ENCODE assay signal across 7 mouse cellular contexts in genomic region chr2:26910124-26910993, GRCm38 (mm10). TPM values are rescaled to one million over a fixed set of nuclear protein-coding genes. Genes with fewer than 3 reads are reported as not detected.
A peak's percentile ranks its signal among the peaks of the same experiment; 100 is the strongest.
DNase-seq lines count a peak whose midpoint lies in the region; ATAC-seq and TF ChIP-seq lines count a peak whose summit lies in the region.

Gene Med22, minus strand, starts transcription at chr2:26910677.
Gene Rpl7a, plus strand, starts transcription at chr2:26910764.

- H3K36me3 ChIP-seq in intestine, postnatal 0 days (ENCODE audit: control insufficient read depth, insufficient read depth), result peaks cover 39% of the 10 kb centered on the region
- peaks cover 60% of the 10 kb centered on the region for H3K36me3 ChIP-seq in midbrain, embryonic 12.5 days
- peaks cover 29% of the 10 kb centered on the region for H3K36me3 ChIP-seq in small intestine, adult 2 months (ENCODE audit: control insufficient read depth, insufficient read depth, low read length)

- peak within 1 kb of the TSS; percentile 95 for H3K9ac ChIP-seq in intestine, postnatal 0 days (ENCODE audit: low read depth, low read length)
- peak within 1 kb of the TSS; percentile 98 for H3K9ac ChIP-seq in midbrain, embryonic 12.5 days (replicated peaks)

- peak; percentile 25 for TF ChIP-seq CTCF in intestine, postnatal 0 days (IDR thresholded peaks at IDR 0.05; ENCODE audit: low read depth)
- no peak for TF ChIP-seq CTCF in small intestine, adult 2 months (IDR thresholded peaks at IDR 0.05; ENCODE audit: extremely low read depth, insufficient read length, insufficient replicate concordance, low read depth, low read length)

- H3K4me3 ChIP-seq in intestine, postnatal 0 days (ENCODE audit: low read depth, low read length), result peak within 1 kb of the TSS; percentile 71
- peak within 1 kb of the TSS; percentile 89 for H3K4me3 ChIP-seq in midbrain, embryonic 12.5 days
- peak within 1 kb of the TSS; percentile 82 for H3K4me3 ChIP-seq in small intestine, adult 2 months (ENCODE audit: low read depth, low read length)

- no peaks in the 10 kb centered on the region for H3K9me3 ChIP-seq in intestine, postnatal 0 days (ENCODE audit: control insufficient read depth)
- H3K9me3 ChIP-seq in midbrain, embryonic 12.5 days, result no peaks in the 10 kb centered on the region

- H3K27ac ChIP-seq in intestine, postnatal 0 days (ENCODE audit: low read depth, low read length), result peak within 1 kb of the TSS; percentile 90
- peak within 1 kb of the TSS; percentile 95 for H3K27ac ChIP-seq in midbrain, embryonic 12.5 days (replicated peaks)
- peak within 1 kb of the TSS; percentile 73 for H3K27ac ChIP-seq in small intestine, adult 2 months (ENCODE audit: insufficient read depth, low read depth, low read length)

- no peaks in the 10 kb centered on the region for H3K27me3 ChIP-seq in intestine, postnatal 0 days (replicated peaks; ENCODE audit: control insufficient read depth, insufficient read depth, low read length)
- no peaks in the 10 kb centered on the region for H3K27me3 ChIP-seq in midbrain, embryonic 12.5 days
- no peaks in the 10 kb centered on the region for H3K27me3 ChIP-seq in small intestine, adult 2 months (ENCODE audit: control insufficient read depth, insufficient read depth, low read length)

- H3K4me2 ChIP-seq in intestine, postnatal 0 days (replicated peaks; ENCODE audit: low read depth), result peak within 1 kb of the TSS; percentile 83
- peak within 1 kb of the TSS; percentile 100 for H3K4me2 ChIP-seq in midbrain, embryonic 12.5 days (replicated peaks)

- under 1% methylated on average over 74 of the region's 74 CpGs for WGBS in intestine, postnatal 0 days
- under 1% methylated on average over 74 of the region's 74 CpGs for WGBS in midbrain, embryonic 12.5 days
- WGBS in small intestine, adult 2 months, result under 1% methylated on average over 74 of the region's 74 CpGs

- H3K4me1 ChIP-seq in intestine, postnatal 0 days (replicated peaks; ENCODE audit: control insufficient read depth, insufficient read depth, low read length), result peaks cover 8% of the 10 kb centered on the region
- peaks cover 50% of the 10 kb centered on the region for H3K4me1 ChIP-seq in midbrain, embryonic 12.5 days
- peaks cover 12% of the 10 kb centered on the region for H3K4me1 ChIP-seq in small intestine, adult 2 months (ENCODE audit: control insufficient read depth, insufficient read depth, insufficient read length, low read length)

- peak; percentile 99 for DNase-seq in adrenal gland, adult 8-10 months
- DNase-seq in embryo, embryonic 9.5 days (ENCODE audit: extremely low spot score), result peak; percentile 98
- DNase-seq in gonadal fat pad, adult 2 months (ENCODE audit: low read depth), result no peak
- peak; percentile 100 for DNase-seq in left cerebral cortex, postnatal 4 days

- intact Hi-C loops in left cerebral cortex, postnatal 4 days (cut with DNase I), result no loop called here

- ATAC-seq in intestine, postnatal 0 days, result peak; percentile 91
- peak; percentile 90 for ATAC-seq in midbrain, embryonic 12.5 days (ENCODE audit: low FRiP score, low read depth)

- peak; percentile 88 for TF ChIP-seq POLR2A in small intestine, adult 2 months (IDR thresholded peaks at IDR 0.05; ENCODE audit: low read depth, low read length)

RNA-seq across cellular contexts. Expression of gene Med22, which starts in this region (rescaled TPM):
- total RNA-seq in adrenal gland, adult 8-10 months (2022), result 10 to 100 TPM; 51.6 to 73.6 (median 62.4) TPM
- 58.8 and 66.0 TPM in 2 replicates for polyA plus RNA-seq in gonadal fat pad, adult 2 months (2012; rRNA removed)
- polyA plus RNA-seq in intestine, postnatal 0 days (2015; fragmentation: Nextera tagmentation; extraction: Ambion mirVana), result 19.8 and 20.2 TPM in 2 replicates
- total RNA-seq in left cerebral cortex, postnatal 4 days (2021), result 10 to 100 TPM; 52.3 to 56.2 TPM
- polyA plus RNA-seq in midbrain, embryonic 12.5 days (2016; fragmentation: Nextera tagmentation; extraction: Ambion mirVana), result 125 and 129 TPM in 2 replicates
- polyA plus RNA-seq in small intestine, adult 2 months (2012; rRNA removed), result 9.9 and 16.6 TPM in 2 replicates

RNA-seq across cellular contexts. Expression of gene Rpl7a, which starts in this region (rescaled TPM):
- total RNA-seq in adrenal gland, adult 8-10 months (2022), result 100 to 1,000 TPM; 424 to 496 (median 462) TPM
- polyA plus RNA-seq in gonadal fat pad, adult 2 months (2012; rRNA removed), result 845 and 916 TPM in 2 replicates
- 407 and 410 TPM in 2 replicates for polyA plus RNA-seq in intestine, postnatal 0 days (2015; fragmentation: Nextera tagmentation; extraction: Ambion mirVana)
- total RNA-seq in left cerebral cortex, postnatal 4 days (2021), result 100 to 1,000 TPM; 422 to 425 TPM
- polyA plus RNA-seq in midbrain, embryonic 12.5 days (2016; fragmentation: Nextera tagmentation; extraction: Ambion mirVana), result 488 and 496 TPM in 2 replicates
- polyA plus RNA-seq in small intestine, adult 2 months (2012; rRNA removed), result 504 and 639 TPM in 2 replicates
